Mouse (Mus musculus) left cerebral cortex, postnatal 25 days (tissue): ENCODE data around the gene Clcn1. TPM values are rescaled to one million over a fixed set of nuclear protein-coding genes. Genes with fewer than 3 reads are reported as not detected.

Source experiments
- DNase-seq, 2 experiments: peaks; one replicate each; pipeline ENCODE4 v3.0.0; 2022; ENCODE audit warnings: low spot score in 2 of 2, mixed read lengths in 1 of 2
- intact Hi-C: fragments of 180-260 bp; cut with DNase I; formaldehyde crosslinking; loops from one replicate; pipeline ENCODE4 v1.15.1; 2025
- total RNA-seq, 2 experiments: library from RNA; stranded (reverse); gene quantifications; 2 replicates each; pipeline ENCODE4 v1.2.3; 2021

The Clcn1 gene
- total RNA-seq, 2 experiments from 2014 or later, result 3.5 to 3.7 TPM

DNA sequence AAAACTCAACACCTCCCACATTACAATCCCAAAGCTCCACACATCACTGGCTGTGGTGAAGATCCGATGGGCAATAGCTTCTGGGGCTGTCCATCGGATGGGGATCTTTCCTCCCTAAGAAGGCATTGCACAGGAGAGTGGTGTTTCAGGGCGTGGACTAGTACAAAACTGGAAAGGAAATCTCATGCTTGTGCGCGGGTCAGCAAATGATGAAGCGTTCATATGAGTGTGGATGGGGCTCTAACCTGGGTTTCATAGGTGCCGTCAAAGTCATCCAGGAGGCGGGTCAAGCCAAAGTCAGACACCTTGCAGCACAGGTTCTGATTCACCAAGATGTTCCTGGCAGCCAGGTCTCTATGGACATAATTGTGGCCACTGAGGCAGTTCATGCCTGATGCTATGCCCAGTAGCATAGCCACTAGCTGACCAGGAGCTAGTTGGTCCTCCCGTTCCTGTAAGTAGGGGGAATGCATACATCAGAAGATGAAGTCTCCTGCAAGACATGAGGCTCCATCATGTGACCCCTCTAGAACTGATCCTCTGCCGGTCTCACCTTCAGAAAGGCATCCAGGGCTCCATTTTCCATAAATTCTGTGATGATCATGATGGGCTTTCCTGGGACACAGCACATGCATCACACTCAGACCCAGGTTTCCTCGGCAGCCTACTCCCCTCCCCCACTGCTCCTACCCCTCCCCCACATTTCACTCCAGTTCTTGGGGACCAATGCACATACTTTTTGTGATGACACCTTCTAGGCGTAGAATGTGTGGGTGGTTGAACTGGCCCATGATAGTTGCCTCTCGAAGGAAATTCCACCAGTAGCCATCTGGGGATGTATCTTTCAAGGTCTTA lies 74.8 kb downstream of the Clcn1 start:
- intact Hi-C loops, result no loop called here
- no peak for DNase-seq

DNA sequence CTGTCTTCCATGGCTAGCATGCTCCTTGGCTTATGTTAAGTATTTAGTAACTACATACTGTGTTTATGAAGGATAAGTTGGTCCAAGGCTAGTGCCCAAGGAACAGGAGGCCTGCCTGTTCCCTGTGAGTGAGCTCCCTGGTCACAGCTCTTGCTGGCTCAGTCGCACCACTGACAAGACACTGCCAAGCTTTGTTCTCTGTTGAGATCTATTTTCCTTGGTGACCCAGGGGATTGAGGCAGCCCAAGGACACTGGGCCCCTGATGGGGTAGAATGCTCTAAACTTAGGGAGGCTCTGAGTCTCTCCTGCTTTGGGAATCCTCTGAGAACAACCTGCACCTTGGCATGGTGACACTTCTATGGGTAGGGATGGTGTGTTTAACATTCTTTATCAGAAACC lies 75.6 kb downstream of the Clcn1 start:
- intact Hi-C loops, result no loop called here
- DNase-seq, result no peak

DNA sequence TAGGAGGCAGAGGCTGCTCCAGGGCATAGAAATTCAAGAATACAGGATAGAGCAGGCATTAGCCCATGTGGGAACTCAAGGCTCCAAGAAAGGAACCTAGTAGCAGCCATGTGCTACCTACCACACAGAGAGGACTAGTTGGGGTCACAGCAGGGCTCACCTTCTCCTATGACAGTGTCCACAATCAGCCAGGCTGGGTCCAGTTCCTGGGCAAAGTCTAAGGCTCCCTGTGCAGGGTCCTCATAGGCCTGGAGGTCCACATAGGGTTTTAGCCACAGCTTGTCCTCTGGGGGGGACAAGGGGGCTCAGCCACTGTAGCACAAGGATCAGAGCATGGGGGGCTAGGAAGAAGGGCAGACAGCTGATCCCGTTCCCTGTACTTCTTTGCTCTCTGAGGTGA lies 76.0 kb downstream of the Clcn1 start:
- intact Hi-C loops, result no loop called here
- DNase-seq, result no peak

DNA sequence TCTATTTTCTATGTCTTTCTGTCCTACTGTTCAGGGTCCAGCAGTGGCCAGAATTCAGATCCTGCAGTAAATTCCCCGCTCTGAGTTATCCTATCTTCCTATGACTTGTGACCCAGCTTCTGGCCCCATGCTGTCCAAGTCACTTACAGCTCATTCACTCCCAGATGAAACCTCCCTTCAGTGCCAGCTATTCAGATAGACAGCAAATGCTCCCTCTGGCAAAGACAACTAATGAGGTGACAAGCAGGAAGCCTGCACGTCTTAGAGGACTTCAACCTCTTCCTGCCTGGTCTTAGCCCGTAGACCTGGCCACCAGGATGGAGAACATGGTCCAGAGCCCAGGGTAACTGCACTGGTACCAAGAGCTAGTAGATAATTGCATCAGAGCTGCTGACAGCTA lies 76.5 kb downstream of the Clcn1 start:
- intact Hi-C loops, result no loop called here
- no peak for DNase-seq

DNA sequence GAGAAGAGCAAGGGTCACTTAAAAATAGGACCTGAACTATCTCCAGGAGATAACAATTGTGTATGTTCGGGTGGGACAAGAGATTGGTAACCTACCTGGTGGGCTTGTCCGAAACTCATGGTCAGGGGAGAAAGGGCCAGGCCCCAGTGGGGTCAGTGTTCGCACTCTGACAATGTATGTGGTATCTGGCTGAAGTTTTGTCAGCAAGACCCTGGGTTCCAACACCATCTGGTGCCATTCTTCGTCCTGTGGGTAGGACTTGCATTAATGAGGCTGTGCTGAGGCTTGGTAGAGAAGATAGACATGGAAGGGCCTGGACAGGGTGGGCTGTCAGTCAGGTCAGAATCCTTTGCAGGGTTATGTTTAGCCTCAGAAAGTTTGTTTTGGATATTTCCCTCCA lies 77.6 kb downstream of the Clcn1 start:
- DNase-seq, result no peak
- intact Hi-C loops, result no loop called here

DNA sequence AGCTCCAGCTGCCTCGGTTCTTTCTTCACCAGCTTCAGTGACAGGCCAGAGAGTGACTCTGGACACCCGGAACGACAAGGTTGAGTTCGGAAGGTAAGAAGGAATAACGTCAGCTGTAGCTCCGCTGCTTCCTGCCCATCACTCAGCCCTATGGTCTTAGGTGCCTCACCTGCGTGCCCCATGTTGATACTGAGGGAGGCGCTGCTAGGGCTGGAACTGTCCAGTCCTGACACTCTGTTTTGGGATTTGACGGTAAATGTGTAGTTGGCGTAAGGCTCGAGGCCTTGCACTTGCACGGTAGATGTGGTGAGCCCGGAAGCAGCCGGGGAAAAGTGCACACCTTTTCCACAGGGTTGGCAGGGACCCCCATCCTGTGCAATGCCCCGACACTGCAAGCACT lies 78.1 kb downstream of the Clcn1 start:
- no peak for DNase-seq
- intact Hi-C loops, result no loop called here

DNA sequence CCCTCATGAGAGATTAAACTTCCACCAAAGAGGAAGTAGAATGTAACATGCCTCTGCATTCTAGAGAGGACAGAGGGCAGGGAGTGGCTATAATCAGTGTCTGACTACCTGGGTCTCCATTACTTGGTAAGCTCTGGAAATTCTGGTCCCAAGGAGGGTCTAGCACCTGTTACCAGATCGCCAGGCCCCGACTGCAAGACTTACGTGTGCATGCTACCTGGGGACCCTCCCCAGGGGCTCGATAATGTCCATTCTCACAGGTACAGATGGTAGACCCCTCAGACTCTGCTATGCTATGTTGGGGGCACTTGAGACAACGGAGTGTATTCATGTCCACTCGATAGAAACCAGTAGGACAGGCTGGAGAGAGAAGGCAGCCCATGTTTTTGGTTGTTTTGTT lies 78.7 kb downstream of the Clcn1 start:
- intact Hi-C loops, result no loop called here
- DNase-seq, result no peak

Other genes with a start within 250 kb of the Clcn1 start
- gene Sva, start 248.3 kb upstream of the Clcn1 start, total RNA-seq, result not detected
- not detected for gene Tas2r139, start 145.7 kb upstream of the Clcn1 start, total RNA-seq
- not detected for gene Tas2r144, start 71.4 kb upstream of the Clcn1 start, total RNA-seq
- gene Gstk1, start 40.8 kb upstream of the Clcn1 start, total RNA-seq, result 10 to 100 TPM in 1 of 2 experiments, 1 to 10 TPM in 1; 9.2 to 10.4 TPM
- gene Tmem139, start 24.7 kb upstream of the Clcn1 start, total RNA-seq, result not detected
- 10 to 100 TPM; 21.7 to 26.6 TPM for gene Casp2, start 21.7 kb upstream of the Clcn1 start, total RNA-seq
- 100 to 1,000 TPM; 118 to 121 TPM for gene Fam131b, start 38.0 kb downstream of the Clcn1 start, total RNA-seq
- gene Zyx, start 62.9 kb downstream of the Clcn1 start, total RNA-seq, result 10 to 100 TPM; 51.4 to 53.4 TPM
- under 1 TPM; 0.21 to 0.27 TPM for gene Epha1, start 86.6 kb downstream of the Clcn1 start, total RNA-seq
- gene Tas2r143, start 113.6 kb downstream of the Clcn1 start, total RNA-seq, result not detected
- gene Tas2r135, start 118.7 kb downstream of the Clcn1 start, total RNA-seq, result not detected
- under 1 TPM in 1 of 2 experiments, not detected in 1; 0.37 TPM for gene Tas2r126, start 147.8 kb downstream of the Clcn1 start, total RNA-seq
- not detected for gene Olfr458, start 178.5 kb downstream of the Clcn1 start, total RNA-seq
- gene Olfr457, start 189.7 kb downstream of the Clcn1 start, total RNA-seq, result not detected
- gene Olfr456, start 200.5 kb downstream of the Clcn1 start, total RNA-seq, result not detected